Mouse (Mus musculus) cerebellum, adult 2 months (tissue): Measurements from ENCODE around the gene Wnt3.

Experiments used
- CTCF ChIP-seq: fragments of 200-500 bp; IDR thresholded peaks from 2 replicates; pipeline ENCODE4 v1.5.1; 2011; ENCODE audit warnings: low read depth, mild to moderate bottlenecking, control low read depth, low read length, moderate library complexity, borderline replicate concordance; ENCODE audit not compliant: insufficient read depth
- POLR2A ChIP-seq: fragments of 200-500 bp; IDR thresholded peaks from 2 replicates; pipeline ENCODE4 v1.6.1; 2011; ENCODE audit warnings: low read length, control low read depth, borderline replicate concordance; ENCODE audit not compliant: insufficient read depth

DNA sequence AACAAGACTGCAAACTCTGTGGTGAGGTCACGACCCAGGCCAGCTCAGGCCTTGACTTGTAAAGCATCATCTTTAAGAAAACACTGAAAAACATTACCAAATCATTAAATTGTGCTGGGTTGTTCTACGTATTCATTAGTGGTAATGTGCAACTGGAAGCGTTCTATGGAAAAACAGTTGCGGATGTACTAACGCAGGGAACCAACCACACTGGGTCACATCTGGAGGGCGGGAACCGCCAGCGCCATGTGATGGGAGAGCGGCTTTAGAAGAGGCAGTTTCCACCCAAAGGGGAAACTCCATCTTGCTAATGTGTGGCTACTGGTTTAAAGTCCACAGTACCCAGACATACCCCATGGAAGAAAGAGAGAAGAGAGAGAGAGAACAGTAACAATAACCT, 56.5 kb downstream of the Wnt3 start:
- TF ChIP-seq POLR2A (no peak), CTCF (no peak)
